Mouse (Mus musculus) heart, postnatal 0 days (tissue): ENCODE measurements around the gene Sez6l2. TPM values are rescaled to one million over a fixed set of nuclear protein-coding genes. Genes with fewer than 3 reads are reported as not detected.

Source experiments
- ATAC-seq: fragments of 200-750 bp; cut with Nextera tagmentation; 2 replicates; pipeline ENCODE4 v1.8.0; 2017; ENCODE audit warnings: low read depth, moderate number of reproducible peaks, moderate library complexity; ENCODE audit not compliant: insufficient read depth
- DNase-seq: peaks from one replicate; pipeline ENCODE4 v3.0.0-alpha.2; 2016; ENCODE audit warnings: low spot score
- H3K27ac ChIP-seq: fragments of 300-500 bp; sonication (generic); 2 replicates; pipeline ENCODE4 v1.5.1; 2014; ENCODE audit warnings: low read depth, mild to moderate bottlenecking
- H3K27me3 ChIP-seq: fragments of 300-500 bp; sonication (generic); 2 replicates; pipeline ENCODE4 v1.6.1; 2014; ENCODE audit warnings: low read length, mixed read lengths; ENCODE audit not compliant: control insufficient read depth, insufficient read depth
- H3K36me3 ChIP-seq: fragments of 300-500 bp; sonication (generic); replicated peaks from 2 replicates; pipeline ENCODE4 v1.6.1; 2014; ENCODE audit warnings: low read length, mixed read lengths; ENCODE audit not compliant: control insufficient read depth, insufficient read depth
- H3K4me1 ChIP-seq: fragments of 300-500 bp; sonication (generic); 2 replicates; pipeline ENCODE4 v1.6.1; 2014; ENCODE audit warnings: antibody characterized with exemption; ENCODE audit not compliant: control insufficient read depth, insufficient read depth
- H3K4me2 ChIP-seq: fragments of 300-500 bp; sonication (generic); 2 replicates; pipeline ENCODE4 v1.6.1; 2014; ENCODE audit warnings: low read depth, mild to moderate bottlenecking, low read length, moderate library complexity
- H3K4me3 ChIP-seq: fragments of 300-500 bp; sonication (generic); 2 replicates; pipeline ENCODE4 v1.5.1; 2014; ENCODE audit warnings: low read depth, low read length
- H3K9ac ChIP-seq: fragments of 300-500 bp; sonication (generic); replicated peaks from 2 replicates; pipeline ENCODE4 v1.6.1; 2014; ENCODE audit warnings: low read depth, low read length, mixed read lengths
- H3K9me3 ChIP-seq: fragments of 300-500 bp; sonication (generic); replicated peaks from 2 replicates; pipeline ENCODE4 v1.6.1; 2016; ENCODE audit warnings: low read length; ENCODE audit not compliant: control insufficient read depth
- CTCF ChIP-seq: IDR thresholded peaks from 2 replicates; pipeline ENCODE4 v1.5.1; 2016; ENCODE audit warnings: antibody characterized with exemption, control low read depth, low read depth
- EP300 ChIP-seq: IDR thresholded peaks from 2 replicates; pipeline ENCODE4 v1.6.1; 2016; ENCODE audit warnings: antibody characterized with exemption, low read depth
- WGBS: fragments of 180-500 bp; shearing (Covaris S2); extraction: QIAGEN DNeasy Blood & Tissue Kit; methylation state at CpG from one replicate; pipeline ENCODE4 v1.1.7; 2014; 5-methylcytosine and 5-hydroxymethylcytosine counted together
- polyA plus RNA-seq: library from polyadenylated mRNA; unstranded; fragments of >200 nt; fragmentation: Nextera tagmentation; extraction: Ambion mirVana; gene quantifications from 2 replicates; pipeline ENCODE4 v1.2.1, GENCODE M21; 2015
- total RNA-seq: library from RNA; depleted of rRNA; stranded (reverse); fragments of >200 nt; gene quantifications from 2 replicates; pipeline ENCODE4 v1.2.3, GENCODE M21; 2014; ENCODE audit warnings: low replicate concordance

Sez6l2 gene
- total and polyA plus RNA-seq, 2 experiments from 2014 or later: 1.5 to 8.7 TPM

DNA sequence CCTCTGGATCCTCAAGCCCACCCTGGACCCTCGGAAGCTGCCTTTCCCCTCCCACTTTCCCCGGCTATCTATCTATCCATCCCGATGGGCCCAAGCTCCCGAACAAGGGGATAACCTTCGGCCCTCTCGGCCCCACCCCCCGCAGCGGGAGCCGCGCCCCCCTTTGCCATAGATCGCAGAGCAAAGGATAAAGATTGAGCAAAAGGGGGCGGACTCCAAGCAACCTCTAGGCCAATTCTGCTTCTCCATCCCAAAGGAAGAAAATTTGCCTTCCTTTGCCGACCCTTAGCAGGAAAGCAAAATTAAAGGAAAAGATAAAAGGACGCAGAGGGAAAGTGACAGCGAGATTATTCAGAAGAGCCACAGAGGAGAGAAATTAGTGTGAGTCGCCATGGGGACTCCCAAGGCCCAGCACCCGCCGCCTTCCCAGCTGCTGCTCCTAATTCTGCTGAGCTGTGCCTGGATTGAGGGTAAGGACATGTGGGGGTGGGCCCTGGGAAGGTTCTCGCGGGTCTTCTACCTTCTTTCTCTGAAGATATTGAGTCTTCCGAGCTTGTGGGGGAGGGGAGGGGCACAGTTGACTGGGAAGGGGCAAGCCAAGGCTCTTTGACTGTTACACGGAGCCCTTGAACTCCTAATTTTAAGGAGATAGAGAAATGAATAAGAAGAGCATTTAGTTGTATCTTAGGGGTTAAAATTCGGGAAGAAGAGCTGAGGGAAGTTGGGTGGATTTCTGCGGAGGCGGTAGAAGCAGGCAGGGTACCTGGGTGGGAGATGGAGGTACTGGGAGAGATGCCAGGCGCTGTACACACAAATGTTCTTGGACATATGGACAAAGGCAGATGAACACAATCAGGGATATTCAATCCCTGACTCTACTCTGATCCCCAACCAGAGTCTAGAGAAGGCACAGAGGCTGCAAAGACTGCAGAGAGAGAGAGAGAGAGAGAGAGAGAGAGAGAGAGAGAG is 568 bp downstream of the Sez6l2 start:
- 7% methylated on average over 26 of the region's 26 CpGs for WGBS
- no peak for DNase-seq
- Histone ChIP-seq H3K4me3 (peak overlapping the region; percentile 49), H3K36me3 (no peaks in the 10 kb centered on the region), H3K4me2 (peak overlapping the region; percentile 87), H3K9ac (no peak overlapping the region), H3K9me3 (no peaks in the 10 kb centered on the region), H3K27ac (no peak overlapping the region), H3K4me1 (peaks cover 15% of the 10 kb centered on the region), H3K27me3 (peaks cover 26% of the 10 kb centered on the region)
- no peak for ATAC-seq
- no peak for TF ChIP-seq EP300
- TF ChIP-seq CTCF: no peak

DNA sequence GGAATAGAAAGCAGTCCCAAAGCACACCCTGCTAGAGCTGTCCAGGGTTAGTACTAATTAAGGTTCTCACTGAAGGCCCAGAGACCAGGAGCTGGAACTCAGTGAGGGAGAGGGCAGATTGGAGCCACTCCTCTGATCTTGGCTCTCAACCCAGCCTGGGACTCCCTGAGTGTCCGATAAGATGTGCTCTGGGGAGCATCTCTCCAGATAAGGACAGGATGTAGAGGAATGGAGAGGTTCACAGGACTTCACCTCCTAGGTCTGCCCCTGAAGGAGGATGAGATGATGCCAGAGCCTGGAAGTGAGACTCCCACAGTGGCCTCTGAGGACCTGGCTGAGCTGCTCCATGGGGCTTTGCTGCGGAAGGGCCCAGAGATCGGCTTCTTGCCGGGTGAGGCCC is 1.4 kb downstream of the Sez6l2 start:
- ATAC-seq: no peak
- 14% methylated on average over 4 of the region's 4 CpGs for WGBS
- no peak overlapping the region for H3K9ac ChIP-seq
- H3K27ac ChIP-seq: no peak overlapping the region
- DNase-seq: no peak
- no peak for TF ChIP-seq CTCF
- TF ChIP-seq EP300: no peak
- H3K4me1 ChIP-seq: peaks cover 15% of the 10 kb centered on the region
- peaks cover 26% of the 10 kb centered on the region for H3K27me3 ChIP-seq
- no peak overlapping the region for H3K4me3 ChIP-seq
- no peaks in the 10 kb centered on the region for H3K9me3 ChIP-seq
- H3K36me3 ChIP-seq: no peaks in the 10 kb centered on the region
- peak overlapping the region; percentile 87; the same call in 1 of the 2 replicates for H3K4me2 ChIP-seq

DNA sequence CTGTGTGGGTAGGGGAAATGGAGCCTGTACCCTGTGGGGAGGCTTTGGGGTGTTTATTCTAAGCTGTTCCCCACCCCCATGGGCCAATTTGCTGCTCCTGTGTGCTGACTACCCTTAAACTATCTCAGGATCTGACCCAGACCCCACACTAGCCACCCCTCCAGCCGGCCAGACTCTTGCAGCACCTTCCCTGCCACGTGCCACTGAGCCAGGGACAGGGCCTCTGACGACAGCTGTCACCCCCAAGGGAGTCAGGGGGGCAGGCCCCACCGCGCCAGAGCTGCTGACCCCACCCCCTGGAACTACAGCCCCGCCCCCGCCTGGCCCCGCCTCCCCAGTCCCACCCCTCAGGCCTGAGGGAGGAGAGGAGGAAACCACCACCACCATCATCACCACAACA is 2.3 kb downstream of the Sez6l2 start:
- Histone ChIP-seq H3K4me3 (no peak overlapping the region), H3K27me3 (peaks cover 26% of the 10 kb centered on the region), H3K4me1 (peaks cover 15% of the 10 kb centered on the region), H3K27ac (no peak overlapping the region), H3K9me3 (no peaks in the 10 kb centered on the region), H3K4me2 (no peak overlapping the region), H3K36me3 (no peaks in the 10 kb centered on the region), H3K9ac (no peak overlapping the region)
- DNase-seq (no peak), ATAC-seq (no peak)
- WGBS: 0% methylated on average over 7 of the region's 8 CpGs
- TF ChIP-seq CTCF: no peak
- no peak for TF ChIP-seq EP300

DNA sequence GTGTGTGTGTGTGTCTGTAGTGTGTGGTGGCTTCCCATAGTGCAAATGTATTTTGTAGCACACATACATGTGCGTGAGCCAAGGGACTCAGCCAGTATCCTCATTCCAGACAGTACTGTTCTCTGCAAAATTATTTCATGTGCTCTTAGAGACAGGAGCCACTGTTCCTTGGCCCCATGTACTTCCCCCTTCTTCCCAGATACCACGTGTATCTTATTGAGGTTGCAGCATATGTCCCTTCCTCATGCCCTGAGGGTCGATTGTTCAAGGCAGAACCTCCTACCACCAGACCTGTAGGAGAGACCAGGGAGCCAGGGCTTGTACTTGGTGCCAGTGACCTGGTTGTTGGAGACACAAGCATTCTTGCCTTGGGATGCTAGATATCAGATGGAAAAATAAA is 4.8 kb downstream of the Sez6l2 start:
- H3K4me1 ChIP-seq: peaks cover 8% of the 10 kb centered on the region
- no peaks in the 10 kb centered on the region for H3K9me3 ChIP-seq
- peaks cover 19% of the 10 kb centered on the region for H3K27me3 ChIP-seq
- TF ChIP-seq EP300 (no peak), CTCF (no peak)
- H3K9ac ChIP-seq: no peak overlapping the region
- no peak overlapping the region for H3K4me2 ChIP-seq
- no peaks in the 10 kb centered on the region for H3K36me3 ChIP-seq
- no peak for DNase-seq
- ATAC-seq: no peak
- no peak overlapping the region for H3K27ac ChIP-seq
- 49% methylated on average over 3 of the region's 3 CpGs for WGBS
- no peak overlapping the region for H3K4me3 ChIP-seq

DNA sequence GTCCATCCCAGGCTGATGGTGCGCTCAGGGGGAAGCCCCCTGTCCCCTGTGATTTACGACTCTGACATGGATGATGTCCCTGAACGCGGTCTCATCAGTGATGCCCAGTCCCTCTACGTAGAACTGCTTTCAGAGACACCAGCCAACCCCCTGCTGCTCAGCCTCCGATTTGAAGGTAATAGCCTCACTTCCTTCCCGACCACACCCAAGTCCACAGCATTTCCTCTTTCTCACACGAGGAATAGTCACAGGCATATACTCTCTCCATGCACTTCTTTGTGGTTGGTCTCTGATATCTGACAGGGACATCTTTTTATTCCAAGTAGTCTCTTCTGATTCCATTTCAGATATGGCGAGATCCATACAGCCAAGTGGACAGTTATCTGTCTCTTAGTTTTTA is 9.4 kb downstream of the Sez6l2 start:
- no peak for ATAC-seq
- Histone ChIP-seq H3K4me3 (no peak overlapping the region), H3K9ac (no peak overlapping the region), H3K36me3 (no peaks in the 10 kb centered on the region), H3K4me2 (no peak overlapping the region), H3K9me3 (no peaks in the 10 kb centered on the region), H3K27me3 (peaks cover 13% of the 10 kb centered on the region), H3K27ac (no peak overlapping the region), H3K4me1 (no peaks in the 10 kb centered on the region)
- DNase-seq: no peak
- TF ChIP-seq CTCF (no peak), EP300 (no peak)
- WGBS: 59% methylated on average over 9 of the region's 9 CpGs
